8 mouse cellular contexts compared by ENCODE assay signal in the genomic region with DNA sequence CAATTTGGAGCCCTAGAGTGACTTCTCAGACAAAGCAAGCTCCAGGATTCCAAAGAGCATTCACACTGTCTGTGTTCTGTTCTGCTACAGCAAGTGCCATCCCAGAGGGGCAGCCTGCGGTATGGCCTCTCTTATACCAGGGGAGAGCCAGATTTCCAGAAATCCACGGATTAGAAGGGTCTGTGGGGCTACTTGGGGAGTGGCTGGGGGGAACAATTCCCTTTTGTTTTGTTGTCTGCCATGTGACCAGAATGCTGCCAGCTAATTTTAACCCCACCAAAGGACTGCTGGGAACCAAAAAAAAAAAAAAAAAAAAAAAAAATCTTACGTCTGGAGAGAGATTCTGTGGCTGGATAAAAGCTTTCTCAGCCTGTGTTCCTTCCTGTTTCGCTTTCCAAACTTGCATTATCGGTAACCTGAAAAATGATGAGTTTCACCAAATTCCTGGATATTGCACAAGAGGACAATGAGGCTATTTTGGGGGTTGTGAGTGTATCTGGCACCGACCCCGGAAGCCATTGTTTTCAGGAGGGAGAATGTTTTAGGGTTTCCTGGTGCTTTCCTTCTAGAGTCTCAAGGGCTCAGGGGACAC. TPM values are rescaled to one million over a fixed set of nuclear protein-coding genes. Genes with fewer than 3 reads are reported as not detected.
A peak's percentile ranks its signal among the peaks of the same experiment; 100 is the strongest.
DNase-seq lines count a peak whose midpoint lies in the region; ATAC-seq and TF ChIP-seq lines count a peak whose summit lies in the region.

No protein-coding gene starts in this region.

- TF ChIP-seq CTCF in left cerebral cortex, adult 2 months (IDR thresholded peaks at IDR 0.05) = no peak
- TF ChIP-seq CTCF in cortical plate, adult 2 months (IDR thresholded peaks at IDR 0.05; ENCODE audit: extremely low read depth, insufficient read depth, low read length) = no peak
- no peak for TF ChIP-seq CTCF in heart, postnatal 0 days (IDR thresholded peaks at IDR 0.05; ENCODE audit: low read depth)

- TF ChIP-seq POLR2A in cortical plate, adult 2 months (IDR thresholded peaks at IDR 0.05; ENCODE audit: extremely low read depth, insufficient read depth, low read length) = no peak
- TF ChIP-seq POLR2A in myocyte (IDR thresholded peaks at IDR 0.05; ENCODE audit: insufficient read length, low read depth) = peak; percentile 37

- DNase-seq in left cerebral cortex, adult 2 months (ENCODE audit: extremely low spot score in 1 of 2, low spot score in 2 of 2) = no peak
- DNase-seq in left cerebral cortex, adult 8-10 months (ENCODE audit: low spot score in 2 of 2) = no peak
- peak; percentile 66 for DNase-seq in heart, postnatal 0 days (ENCODE audit: low spot score)
- no peak for DNase-seq in limb, embryonic 11.5 days (ENCODE audit: low spot score)
- no peak for DNase-seq in left cerebral cortex, postnatal 25 days (ENCODE audit: low spot score in 2 of 2)

- peaks cover 15% of the 10 kb centered on the region for H3K4me1 ChIP-seq in cortical plate, adult 2 months (ENCODE audit: control insufficient read depth, insufficient read depth, low read length)
- peaks cover 68% of the 10 kb centered on the region for H3K4me1 ChIP-seq in heart, postnatal 0 days (ENCODE audit: control insufficient read depth, insufficient read depth)
- peaks cover 61% of the 10 kb centered on the region for H3K4me1 ChIP-seq in limb, embryonic 11.5 days (ENCODE audit: control insufficient read depth, insufficient read depth, low read length)

- no peaks in the 10 kb centered on the region for H3K27me3 ChIP-seq in heart, postnatal 0 days (ENCODE audit: control insufficient read depth, insufficient read depth, low read length)
- no peaks in the 10 kb centered on the region for H3K27me3 ChIP-seq in limb, embryonic 11.5 days (ENCODE audit: control insufficient read depth, insufficient read depth, low read length)
- H3K27me3 ChIP-seq in myocyte (ENCODE audit: control insufficient read depth, insufficient read depth, insufficient read length) = no peaks in the 10 kb centered on the region

- H3K27ac ChIP-seq in left cerebral cortex, adult 2 months = peak overlapping the region; percentile 88
- peak overlapping the region; percentile 98 for H3K27ac ChIP-seq in cortical plate, adult 2 months (ENCODE audit: insufficient read depth, low read length)
- peak overlapping the region; percentile 96 for H3K27ac ChIP-seq in heart, postnatal 0 days (ENCODE audit: low read depth)
- peak overlapping the region; percentile 96 for H3K27ac ChIP-seq in limb, embryonic 11.5 days (replicated peaks; ENCODE audit: low read depth, low read length)

- no peaks in the 10 kb centered on the region for H3K9me3 ChIP-seq in heart, postnatal 0 days (replicated peaks; ENCODE audit: control insufficient read depth, low read length)
- no peaks in the 10 kb centered on the region for H3K9me3 ChIP-seq in limb, embryonic 11.5 days (ENCODE audit: control insufficient read depth, low read length)

- peaks cover 8% of the 10 kb centered on the region for H3K79me2 ChIP-seq in myocyte (ENCODE audit: control insufficient read depth, insufficient read depth)

- H3K36me3 ChIP-seq in heart, postnatal 0 days (replicated peaks; ENCODE audit: control insufficient read depth, insufficient read depth, low read length) = no peaks in the 10 kb centered on the region
- no peaks in the 10 kb centered on the region for H3K36me3 ChIP-seq in limb, embryonic 11.5 days (ENCODE audit: control insufficient read depth, insufficient read depth, low read length)
- H3K36me3 ChIP-seq in myocyte (ENCODE audit: control insufficient read depth, insufficient read depth) = no peaks in the 10 kb centered on the region

- peak overlapping the region; percentile 50; the same call in 1 of the 2 replicates for H3K9ac ChIP-seq in heart, postnatal 0 days (replicated peaks; ENCODE audit: low read depth, low read length)
- H3K9ac ChIP-seq in limb, embryonic 11.5 days (ENCODE audit: low read length) = no peak overlapping the region

- TF ChIP-seq EP300 in heart, postnatal 0 days (IDR thresholded peaks at IDR 0.05; ENCODE audit: low read depth) = no peak

- intact Hi-C loops in left cerebral cortex, adult 2 months (cut with DNase I) = no loop called here
- intact Hi-C loops in left cerebral cortex, postnatal 25 days (cut with DNase I) = no loop called here

- no peak for ATAC-seq in heart, postnatal 0 days (ENCODE audit: insufficient read depth, low read depth)
- ATAC-seq in limb, embryonic 11.5 days (ENCODE audit: insufficient number of reproducible peaks, low FRiP score, low TSS enrichment, low read depth) = no peak
- ATAC-seq in monocyte, adult 5-6 weeks (replicated peaks; ENCODE audit: insufficient number of reproducible peaks, low FRiP score, low TSS enrichment, poor library complexity, severe bottlenecking) = no peak

- H3ac ChIP-seq in myocyte (ENCODE audit: control insufficient read depth, insufficient read length) = peak overlapping the region; percentile 23

- 13% methylated on average over 7 of the region's 7 CpGs for WGBS in heart, postnatal 0 days
- 55% methylated on average over 7 of the region's 7 CpGs for WGBS in limb, embryonic 11.5 days

- H3K4me2 ChIP-seq in heart, postnatal 0 days (ENCODE audit: low read depth, low read length) = peak overlapping the region; percentile 68
- peak overlapping the region; percentile 46; the same call in 1 of the 2 replicates for H3K4me2 ChIP-seq in limb, embryonic 11.5 days (ENCODE audit: low read depth, severe bottlenecking)
- H3K4me2 ChIP-seq in myocyte (ENCODE audit: low read depth) = peak overlapping the region; percentile 94

- no peak overlapping the region for H3K4me3 ChIP-seq in left cerebral cortex, adult 2 months
- H3K4me3 ChIP-seq in cortical plate, adult 2 months (ENCODE audit: insufficient read depth, low read length) = no peak overlapping the region
- no peak overlapping the region for H3K4me3 ChIP-seq in heart, postnatal 0 days (ENCODE audit: low read depth, low read length)
- no peak overlapping the region for H3K4me3 ChIP-seq in limb, embryonic 11.5 days (ENCODE audit: low read depth, low read length)
- H3K4me3 ChIP-seq in myocyte = peak overlapping the region; percentile 70

TF ChIP-seq in myocyte, 11 proteins besides CTCF, POLR2A, EP300 and RAD21:
- peak; percentile 100 for TF ChIP-seq CEBPB (IDR thresholded peaks at IDR 0.05; ENCODE audit: insufficient read depth, poor library complexity, severe bottlenecking)
- TF ChIP-seq MAX (IDR thresholded peaks at IDR 0.05; ENCODE audit: low read depth) = no peak
- peak; percentile 79 for TF ChIP-seq USF1 (IDR thresholded peaks at IDR 0.05; ENCODE audit: low read depth)
TF ChIP-seq in myocyte: peak in this region for 2.

RNA-seq across cellular contexts. Expression of a gene that starts 12.4 kb away (rescaled TPM):
- 10 to 100 TPM; 74.3 to 80.8 TPM for total RNA-seq in left cerebral cortex, adult 2 months (2021)
- total RNA-seq in left cerebral cortex, adult 8-10 months (2022) = 10 to 100 TPM; 60.7 to 74.9 (median 68.5) TPM
- polyA plus RNA-seq in cortical plate, adult 2 months (2012; rRNA removed) = 35.7 and 37.1 TPM in 2 replicates
- 74.0 and 88.5 TPM in 2 replicates for total RNA-seq in heart, postnatal 0 days (2014; rRNA removed; ENCODE audit: low replicate concordance)
- 26.4 and 30.0 TPM in 2 replicates for polyA plus RNA-seq in heart, postnatal 0 days (2015; fragmentation: Nextera tagmentation; extraction: Ambion mirVana)
- 17.9 and 22.0 TPM in 2 replicates for polyA plus RNA-seq in limb, embryonic 11.5 days (2014; fragmentation: Nextera tagmentation; extraction: Ambion mirVana)
- 59.1 TPM for polyA plus RNA-seq in myocyte (2012; fragmentation: generic; extraction: Trizol)
- 15.1 to 32.7 TPM (median 18.2 TPM) in 3 replicates for total RNA-seq in monocyte, adult 5-6 weeks (2017)
- 10 to 100 TPM; 61.9 to 78.7 TPM for total RNA-seq in left cerebral cortex, postnatal 25 days (2021)

RNA-seq across cellular contexts. Expression of a gene that starts 49.8 kb away (rescaled TPM):
- 10 to 100 TPM; 79.8 to 91.6 TPM for total RNA-seq in left cerebral cortex, adult 2 months (2021)
- 100 to 1,000 TPM in 1 of 4 experiments, 10 to 100 TPM in 3; 95.7 to 109 (median 99.4) TPM for total RNA-seq in left cerebral cortex, adult 8-10 months (2022)
- polyA plus RNA-seq in cortical plate, adult 2 months (2012; rRNA removed) = 83.7 and 84.4 TPM in 2 replicates
- total RNA-seq in heart, postnatal 0 days (2014; rRNA removed; ENCODE audit: low replicate concordance) = 26.2 and 41.6 TPM in 2 replicates
- 18.7 and 20.9 TPM in 2 replicates for polyA plus RNA-seq in heart, postnatal 0 days (2015; fragmentation: Nextera tagmentation; extraction: Ambion mirVana)
- polyA plus RNA-seq in limb, embryonic 11.5 days (2014; fragmentation: Nextera tagmentation; extraction: Ambion mirVana) = 31.3 and 33.7 TPM in 2 replicates
- polyA plus RNA-seq in myocyte (2012; fragmentation: generic; extraction: Trizol) = 14.7 TPM
- total RNA-seq in monocyte, adult 5-6 weeks (2017) = 25.1 to 34.7 TPM (median 25.9 TPM) in 3 replicates
- total RNA-seq in left cerebral cortex, postnatal 25 days (2021) = 10 to 100 TPM; 79.9 to 87.8 TPM
